Comparison of ENCODE assay signal across 21 mouse cellular contexts in genomic region chr3:54274651-54275050, GRCm38 (mm10).
DNase-seq lines count a peak whose midpoint lies in the region; ATAC-seq and TF ChIP-seq lines count a peak whose summit lies in the region.
"Had no signal": no experiment of that assay in that cellular context is flagged by ENCODE, and none has a peak within 500 bp of the region (broad histone marks: within the 10 kb centered on the region; RNA-seq: fewer than 3 reads in every experiment).

No protein-coding gene starts in this region.

- H3K4me1 ChIP-seq in heart, adult 2 months (ENCODE audit: control insufficient read depth, insufficient read depth, low read length) = peaks cover 2% of the 10 kb centered on the region; the same call in 1 of the 2 replicates
- peaks cover 5 to 15% of the 10 kb centered on the region in 2 experiments for H3K4me1 ChIP-seq in heart, embryonic 14.5 days (ENCODE audit: control insufficient read depth in 2 of 2, insufficient read depth in 2 of 2, low read length in 2 of 2)
- H3K4me1 ChIP-seq in heart, embryonic 11.5 days (ENCODE audit: control insufficient read depth, insufficient read depth, low read length) = no peaks in the 10 kb centered on the region; the same call in 1 of the 2 replicates
- H3K4me1 ChIP-seq: embryonic facial prominence, embryonic 13.5 days; forebrain, embryonic 13.5 days; hindbrain, embryonic 12.5 days had no signal

- H3K36me3 ChIP-seq in heart, adult 2 months (ENCODE audit: control insufficient read depth, insufficient read depth, low read length) = peaks cover 2% of the 10 kb centered on the region; the same call in 1 of the 2 replicates
- no peaks in the 10 kb centered on the region for H3K36me3 ChIP-seq in heart, embryonic 14.5 days (ENCODE audit: control insufficient read depth, insufficient read depth, low read length)
- no peaks in the 10 kb centered on the region for H3K36me3 ChIP-seq in heart, embryonic 11.5 days (ENCODE audit: control insufficient read depth, insufficient read depth, low read length)
- H3K36me3 ChIP-seq: embryonic facial prominence, embryonic 13.5 days; hindbrain, embryonic 12.5 days had no signal

- TF ChIP-seq POLR2A in heart, adult 2 months (IDR thresholded peaks at IDR 0.05; ENCODE audit: insufficient read depth, low read depth, low read length) = no peak

- no peaks in the 10 kb centered on the region for H3K9me3 ChIP-seq in heart, embryonic 14.5 days (ENCODE audit: control insufficient read depth, low read length)
- H3K9me3 ChIP-seq in heart, embryonic 11.5 days (replicated peaks; ENCODE audit: control insufficient read depth, low read length) = no peaks in the 10 kb centered on the region
- H3K9me3 ChIP-seq: embryonic facial prominence, embryonic 13.5 days; forebrain, embryonic 13.5 days; hindbrain, embryonic 12.5 days had no signal

- ATAC-seq in heart, embryonic 14.5 days (ENCODE audit: insufficient number of reproducible peaks, insufficient read depth, low FRiP score, low read depth) = no peak
- no peak for ATAC-seq in heart, embryonic 11.5 days (replicated peaks; ENCODE audit: insufficient number of reproducible peaks, low FRiP score, low TSS enrichment)
- ATAC-seq: forebrain, embryonic 13.5 days; forebrain, postnatal 0 days; hindbrain, embryonic 16.5 days; inflammation-experienced regulatory T-cells, adult 6 months; intestine, postnatal 0 days had no signal

- WGBS in heart, adult 2 months = 34% methylated on average over 7 of the region's 7 CpGs
- WGBS in heart, embryonic 14.5 days = 47% methylated on average over 7 of the region's 7 CpGs
- 60% methylated on average over 7 of the region's 7 CpGs for WGBS in heart, embryonic 11.5 days (ENCODE audit: insufficient replicate concordance)

- no peaks in the 10 kb centered on the region for H3K79me2 ChIP-seq in heart, adult 2 months (replicated peaks; ENCODE audit: control insufficient read depth, insufficient read depth, low read length)

- H3K27me3 ChIP-seq in heart, adult 2 months (ENCODE audit: control insufficient read depth, insufficient read depth, low read length) = no peaks in the 10 kb centered on the region
- no peaks in the 10 kb centered on the region for H3K27me3 ChIP-seq in heart, embryonic 14.5 days (ENCODE audit: control insufficient read depth, insufficient read depth, low read length)
- H3K27me3 ChIP-seq in heart, embryonic 11.5 days (ENCODE audit: control insufficient read depth, insufficient read depth, low read length) = no peaks in the 10 kb centered on the region
- H3K27me3 ChIP-seq: embryonic facial prominence, embryonic 13.5 days; forebrain, embryonic 13.5 days; hindbrain, embryonic 12.5 days had no signal

- no peak overlapping the region for H3K4me2 ChIP-seq in heart, embryonic 14.5 days (ENCODE audit: low read length)
- no peak overlapping the region for H3K4me2 ChIP-seq in heart, embryonic 11.5 days
- H3K4me2 ChIP-seq: embryonic facial prominence, embryonic 13.5 days; forebrain, embryonic 13.5 days; hindbrain, embryonic 12.5 days had no signal

- peak in 1 of 2 experiments; percentile 7 for DNase-seq in heart, adult 2 months
- no peak for DNase-seq in heart, postnatal 14 days
- peak; percentile 43 for DNase-seq in layer of hippocampus, adult 9-11 months
- no peak for DNase-seq in layer of hippocampus, adult 9-10 months (ENCODE audit: low spot score)
- DNase-seq in fat pad, adult 2 months (ENCODE audit: extremely low read depth, low read depth, low spot score) = peak; percentile 25
- DNase-seq in embryo, embryonic 11 days = no peak
- DNase-seq: adrenal gland, postnatal 10 days; cerebellum, adult 11-12 months; cerebellum, adult 9-10 months; cerebellum, postnatal 25 days; forebrain, postnatal 0 days; gastrocnemius, postnatal 10 days; kidney, adult 8-10 months had no signal

- no peak overlapping the region for H3K4me3 ChIP-seq in heart, adult 2 months
- no peak overlapping the region for H3K4me3 ChIP-seq in heart, embryonic 14.5 days (ENCODE audit: control insufficient read depth in 1 of 2, insufficient read depth in 1 of 2, low read depth in 1 of 2, low read length in 2 of 2)
- H3K4me3 ChIP-seq in heart, embryonic 11.5 days (ENCODE audit: low read depth, low read length) = no peak overlapping the region
- H3K4me3 ChIP-seq: embryonic facial prominence, embryonic 13.5 days; forebrain, embryonic 13.5 days; hindbrain, embryonic 12.5 days had no signal

- TF ChIP-seq CTCF in heart, adult 2 months (IDR thresholded peaks at IDR 0.05) = no peak

- no peak for TF ChIP-seq EP300 in heart, adult 2 months (IDR thresholded peaks at IDR 0.05; ENCODE audit: insufficient read depth, low read depth, low read length)

- H3K27ac ChIP-seq in heart, adult 2 months = peak overlapping the region; percentile 22
- H3K27ac ChIP-seq in heart, embryonic 14.5 days (replicated peaks in 1 of 2; ENCODE audit: control insufficient read depth in 1 of 2, insufficient read depth in 1 of 2, low read depth in 2 of 2, low read length in 2 of 2) = peak overlapping the region; percentile 16 to 41; a peak in 2 of 4 replicates
- H3K27ac ChIP-seq in heart, embryonic 11.5 days (ENCODE audit: low read depth, low read length) = no peak overlapping the region
- H3K27ac ChIP-seq: embryonic facial prominence, embryonic 13.5 days; forebrain, embryonic 13.5 days; hindbrain, embryonic 12.5 days had no signal

- H3K9ac ChIP-seq in heart, adult 2 months (ENCODE audit: low read depth, low read length) = no peak overlapping the region
- 0 out of 2 replicates have a peak overlapping the region, but pooled peaks have one; percentile 8 for H3K9ac ChIP-seq in heart, embryonic 14.5 days (ENCODE audit: low read length)
- no peak overlapping the region for H3K9ac ChIP-seq in heart, embryonic 11.5 days (ENCODE audit: low read depth, low read length)
- H3K9ac ChIP-seq: embryonic facial prominence, embryonic 13.5 days; forebrain, embryonic 13.5 days; forebrain, postnatal 0 days; hindbrain, embryonic 12.5 days had no signal

- intact Hi-C loops in heart, adult 2 months (cut with DNase I) = no loop called here
- intact Hi-C loops in heart, postnatal 14 days (cut with DNase I) = no loop called here

Comparison
In these comparisons a context has a peak if more than half of its experiments do, and no peak if none do; other contexts are left out.
1. DNase-seq: peak in layer of hippocampus, adult 9-11 months (single experiment) and fat pad, adult 2 months (single experiment); none in heart, postnatal 14 days (0 of 2), layer of hippocampus, adult 9-10 months (single experiment) and embryo, embryonic 11 days (single experiment).